Mouse (Mus musculus): ENCODE results near the gene Tbx21. TPM values are rescaled to one million over a fixed set of nuclear protein-coding genes. Genes with fewer than 3 reads are reported as not detected.

The Tbx21 gene
- total RNA-seq (2021): under 1 TPM; 0.32 to 0.40 TPM
- long read RNA-seq, experiment 1: 0 reads
- long read RNA-seq, experiment 2: 0 reads

DNA sequence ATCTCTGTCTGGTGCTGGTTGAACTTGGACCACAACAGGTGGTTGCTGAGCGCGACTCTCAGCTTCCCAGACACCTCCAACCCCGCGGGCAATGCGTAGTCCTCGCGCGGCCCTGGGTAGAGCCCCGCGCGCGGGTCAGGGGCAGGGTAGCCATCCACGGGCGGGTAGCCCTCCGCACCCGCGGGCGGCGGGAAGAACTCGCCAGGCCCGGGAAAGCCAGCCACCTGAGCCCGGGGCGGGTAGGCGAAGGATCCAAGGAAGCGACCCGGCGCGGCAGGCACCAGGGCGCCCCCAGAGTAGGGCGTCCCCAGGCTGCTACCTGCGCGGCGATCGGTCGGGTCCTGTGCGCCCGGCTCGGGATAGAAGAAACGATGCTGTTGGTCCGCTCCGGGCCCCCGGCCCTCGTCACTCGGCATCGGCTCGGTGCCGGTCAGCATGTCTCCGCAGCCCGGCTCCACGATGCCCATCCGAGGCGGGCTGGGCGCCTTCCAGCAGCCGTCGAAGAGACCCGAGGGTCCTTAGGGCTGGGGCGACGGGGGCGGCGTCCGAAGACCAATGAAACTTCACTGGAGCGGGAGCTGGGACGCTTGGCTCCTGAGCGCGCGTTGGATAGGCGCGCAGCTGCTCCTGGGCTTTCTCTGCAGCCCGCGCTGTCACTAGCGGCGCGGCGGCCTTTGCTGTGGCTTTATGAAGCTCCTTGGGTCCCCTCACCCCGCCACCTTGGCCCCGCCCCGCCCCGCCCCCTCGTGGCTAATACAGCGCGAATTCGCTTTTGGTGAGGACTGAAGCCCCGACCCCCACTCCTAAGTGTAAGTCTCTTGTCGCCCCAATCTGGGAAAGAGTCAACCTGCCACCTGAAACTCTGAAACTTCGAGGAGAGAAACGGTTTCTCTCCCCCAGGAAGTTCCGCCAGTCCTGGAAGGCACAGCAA lies at the start of gene Tbx21:
TSS of gene Tbx21 (minus strand) at position 661 of the 931 bp plus-strand sequence.
- no peak for TF ChIP-seq CTCF (IDR thresholded peaks at IDR 0.05)
- no peak for DNase-seq (ENCODE audit: extremely low spot score in 1 of 2, low spot score in 2 of 2)
- H3K27ac ChIP-seq: no peak within 1 kb of the TSS
- intact Hi-C loops (cut with DNase I): no loop called here
- H3K4me3 ChIP-seq: peak within 1 kb of the TSS; percentile 31

DNA sequence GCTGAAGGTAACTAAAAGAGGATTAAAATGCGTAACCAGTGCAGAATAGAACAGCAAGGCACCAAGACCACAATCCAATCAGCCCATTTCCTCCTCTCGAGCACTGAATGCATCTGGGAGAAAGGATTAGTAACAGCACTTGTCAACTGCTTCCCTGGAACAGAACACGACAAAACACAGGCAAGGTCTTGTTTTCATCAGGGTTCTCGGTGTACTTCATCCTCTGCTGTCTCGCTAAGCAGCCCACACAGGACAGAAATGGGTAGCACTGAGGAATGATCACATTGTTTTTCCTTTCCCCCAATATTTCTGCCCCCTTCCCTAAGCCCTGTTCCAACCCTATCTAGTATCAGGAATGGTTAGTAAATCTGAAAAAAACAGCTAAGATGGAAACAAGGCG lies 45.2 kb upstream of the Tbx21 start:
- DNase-seq (ENCODE audit: extremely low spot score in 1 of 2, low spot score in 2 of 2): no peak
- H3K4me3 ChIP-seq: no peak overlapping the region
- TF ChIP-seq CTCF (IDR thresholded peaks at IDR 0.05): no peak
- H3K27ac ChIP-seq: peak overlapping the region; percentile 34
- intact Hi-C loops (cut with DNase I): no loop called here

DNA sequence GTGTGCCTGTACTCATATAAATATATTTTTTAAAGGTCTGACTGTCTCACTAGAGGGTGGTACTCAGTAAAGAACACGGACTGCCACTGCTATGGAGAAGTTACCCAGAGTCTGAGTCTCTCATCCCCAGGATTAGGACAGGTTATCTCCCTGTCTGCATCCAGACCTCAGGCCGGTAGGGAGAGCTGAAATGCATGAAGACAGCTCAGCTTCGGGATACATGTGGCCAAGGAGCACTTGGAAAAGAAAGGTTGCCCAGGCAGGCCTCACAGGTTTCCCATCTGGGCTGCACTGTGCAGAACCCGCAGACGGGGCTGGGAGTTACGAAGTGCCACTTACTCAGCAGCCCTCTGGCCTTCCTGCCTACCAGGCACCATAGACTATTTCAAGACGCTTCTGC lies 41.9 kb upstream of the Tbx21 start:
- intact Hi-C loops (cut with DNase I): no loop called here
- peak; percentile 6 for TF ChIP-seq CTCF (IDR thresholded peaks at IDR 0.05)
- DNase-seq (ENCODE audit: extremely low spot score in 1 of 2, low spot score in 2 of 2): no peak
- H3K4me3 ChIP-seq: no peak overlapping the region
- no peak overlapping the region for H3K27ac ChIP-seq

DNA sequence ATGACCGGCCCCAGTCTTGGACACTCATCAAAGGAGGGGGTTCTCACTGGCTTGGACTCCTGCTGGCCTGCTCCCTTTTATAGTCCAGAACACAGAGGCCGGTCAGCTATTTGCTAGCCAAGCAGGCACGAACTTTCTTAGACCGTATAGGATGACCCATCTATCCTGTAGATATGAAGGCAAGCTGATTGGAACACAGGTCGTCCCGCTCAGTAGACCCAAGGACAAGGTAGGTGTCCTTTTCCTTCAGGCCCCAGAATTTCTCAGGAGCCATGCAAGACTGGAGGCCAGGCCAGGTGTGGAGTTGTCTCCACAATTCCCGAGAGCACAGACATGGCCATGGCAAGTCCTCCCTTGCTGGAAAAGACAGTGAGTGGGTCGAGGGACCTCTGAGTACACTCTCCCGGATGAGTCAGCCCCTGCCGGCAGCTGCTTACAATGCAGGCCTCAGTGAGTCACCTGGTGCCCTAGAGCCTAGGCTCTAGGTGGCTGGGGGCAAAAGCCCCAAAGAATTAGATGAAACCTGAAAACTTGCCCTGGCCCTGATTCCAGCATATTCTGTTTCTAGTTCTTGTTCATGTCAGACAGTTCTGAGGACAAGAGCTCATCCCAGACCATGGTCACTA lies 37.6 kb upstream of the Tbx21 start:
- intact Hi-C loops (cut with DNase I): no loop called here
- Histone ChIP-seq H3K27ac (peak overlapping the region; percentile 74), H3K4me3 (no peak overlapping the region)
- TF ChIP-seq CTCF (IDR thresholded peaks at IDR 0.05): no peak; the same call in none of the 2 replicates
- no peak for DNase-seq (ENCODE audit: extremely low spot score in 1 of 2, low spot score in 2 of 2)

DNA sequence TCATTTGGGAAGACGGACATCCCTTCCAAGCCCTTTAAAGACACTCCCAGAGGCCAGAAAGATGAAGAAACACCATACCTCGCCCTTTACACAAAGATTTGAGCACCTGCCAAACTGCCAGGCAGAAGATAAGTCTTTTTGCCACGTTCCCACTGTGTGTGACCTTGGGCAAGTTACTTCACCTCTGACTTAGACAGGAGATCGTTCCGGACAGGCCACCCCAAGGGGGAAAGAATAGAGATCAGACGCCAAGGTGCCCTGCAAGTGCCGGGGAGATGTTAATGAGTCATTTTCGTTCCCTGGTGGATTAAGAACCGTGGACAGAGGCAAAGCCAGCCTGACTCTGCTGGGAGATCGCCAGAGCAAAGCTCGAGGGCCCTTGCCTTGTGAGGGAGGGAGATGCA lies 36.9 kb upstream of the Tbx21 start:
- intact Hi-C loops (cut with DNase I): no loop called here
- no peak for DNase-seq (ENCODE audit: extremely low spot score in 1 of 2, low spot score in 2 of 2)
- Histone ChIP-seq H3K27ac (peak overlapping the region; percentile 74), H3K4me3 (peak overlapping the region; percentile 84)
- no peak for TF ChIP-seq CTCF (IDR thresholded peaks at IDR 0.05)

DNA sequence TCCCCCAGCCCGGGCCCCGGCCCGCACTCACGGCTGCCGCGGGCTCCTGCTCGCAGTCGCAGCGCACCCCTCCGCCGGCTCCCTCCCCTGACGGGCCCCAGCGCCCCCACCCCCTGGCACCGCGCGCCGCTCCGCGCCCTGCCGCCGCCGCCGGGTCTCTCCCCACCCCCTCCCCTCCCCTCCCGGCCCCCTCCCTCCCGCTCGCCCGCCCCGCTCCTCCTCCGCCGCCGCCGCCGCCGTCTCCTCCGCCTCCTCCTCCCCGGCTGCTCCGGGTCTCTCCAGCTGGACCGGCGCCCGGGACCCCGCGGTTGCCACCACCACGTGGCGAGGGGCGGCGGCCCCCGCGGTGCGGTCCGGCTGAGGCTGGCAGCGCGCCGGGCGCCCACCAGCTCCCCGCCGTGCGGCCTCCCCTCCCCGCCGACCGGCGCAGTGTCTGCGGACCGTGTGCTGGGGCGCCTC lies 36.2 kb upstream of the Tbx21 start, which contains the start of gene Tbkbp1:
TSS of gene Tbkbp1 (minus strand) at position 153 of the 459 bp plus-strand sequence.
- Histone ChIP-seq H3K27ac (peak within 1 kb of the TSS; percentile 92), H3K4me3 (peak within 1 kb of the TSS; percentile 84)
- intact Hi-C loops (cut with DNase I): no loop called here
- no peak for TF ChIP-seq CTCF (IDR thresholded peaks at IDR 0.05)
- DNase-seq (ENCODE audit: extremely low spot score in 1 of 2, low spot score in 2 of 2): peak; percentile 51

DNA sequence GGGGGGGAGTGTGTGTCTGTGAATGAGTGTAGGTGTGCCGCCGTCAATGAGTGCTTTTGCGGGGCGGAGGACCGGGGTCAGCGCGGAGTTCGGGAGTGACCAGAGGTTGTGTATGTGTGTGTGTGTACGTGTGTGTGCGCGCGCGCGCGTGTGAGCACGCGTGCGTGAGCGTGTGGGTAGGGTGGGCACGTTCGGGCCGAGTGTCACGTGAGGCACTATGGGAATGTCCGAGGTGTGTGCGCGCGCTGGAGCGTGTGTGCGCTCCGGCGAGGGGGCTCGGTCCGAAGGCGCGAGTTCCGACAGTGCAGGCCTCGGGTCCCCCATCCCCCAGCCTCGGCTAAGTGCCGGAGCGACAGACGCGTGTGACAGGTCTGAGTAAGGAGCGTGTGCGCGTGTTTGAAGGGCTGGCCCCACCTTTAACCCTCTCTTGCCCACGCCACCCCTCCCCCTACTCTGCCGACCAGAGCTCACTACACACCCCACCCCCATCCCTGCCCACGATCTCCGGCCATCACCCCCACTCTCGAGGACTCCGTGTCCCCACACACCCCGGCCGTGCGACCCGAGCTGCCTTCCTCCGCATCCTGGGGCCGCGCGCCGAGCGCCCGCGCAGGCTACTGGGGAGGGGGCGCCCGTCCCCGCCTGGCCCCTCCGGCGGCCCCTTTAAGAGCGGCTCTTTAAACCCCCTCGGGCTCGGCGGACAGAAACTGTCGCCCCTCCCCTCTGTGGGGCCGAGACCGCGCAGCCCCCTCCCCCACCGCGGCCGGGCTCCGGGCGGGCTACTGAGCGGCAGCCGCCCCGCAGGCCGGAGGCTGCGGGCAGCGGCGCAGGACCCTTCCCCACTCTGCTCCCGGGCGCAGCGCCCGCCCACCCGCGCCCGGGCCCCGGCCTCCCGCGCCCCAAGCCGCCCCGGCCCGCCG lies 35.5 kb upstream of the Tbx21 start:
- intact Hi-C loops (cut with DNase I): no loop called here
- no peak for TF ChIP-seq CTCF (IDR thresholded peaks at IDR 0.05)

DNA sequence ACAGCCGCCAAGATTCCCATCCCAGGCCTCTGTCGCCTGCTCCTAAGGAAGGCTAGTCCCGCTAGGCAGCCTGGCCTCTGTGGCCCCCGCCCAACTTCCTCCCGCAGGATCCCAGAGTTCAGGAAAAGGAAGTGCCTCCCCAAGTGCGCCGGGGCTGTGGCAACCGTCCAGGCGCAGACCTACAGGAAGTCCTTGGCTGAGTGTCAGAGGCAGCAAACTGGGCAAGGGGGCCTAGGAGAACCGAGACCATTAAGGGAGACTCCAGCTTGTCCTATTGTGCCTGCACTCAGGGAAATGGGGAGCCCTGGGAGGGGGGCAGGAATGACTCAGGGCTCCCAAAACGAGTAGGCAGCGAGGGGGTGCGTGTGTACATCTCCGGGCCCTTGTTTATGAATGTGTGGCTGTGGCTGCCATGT lies 34.9 kb upstream of the Tbx21 start:
- H3K4me3 ChIP-seq: peak overlapping the region; percentile 84
- intact Hi-C loops (cut with DNase I): loop anchor here (5.0 kb wide), 1 partner anchor 168 kb away; the partner anchor contains the start of gene Sp2

More for the DNA sequence above, 35.5 kb upstream of the Tbx21 start:
- Histone ChIP-seq H3K4me3 (peak overlapping the region; percentile 84), H3K27ac (peak overlapping the region; percentile 92)
- DNase-seq (ENCODE audit: extremely low spot score in 1 of 2, low spot score in 2 of 2): peak; percentile 43 to 57

DNA sequence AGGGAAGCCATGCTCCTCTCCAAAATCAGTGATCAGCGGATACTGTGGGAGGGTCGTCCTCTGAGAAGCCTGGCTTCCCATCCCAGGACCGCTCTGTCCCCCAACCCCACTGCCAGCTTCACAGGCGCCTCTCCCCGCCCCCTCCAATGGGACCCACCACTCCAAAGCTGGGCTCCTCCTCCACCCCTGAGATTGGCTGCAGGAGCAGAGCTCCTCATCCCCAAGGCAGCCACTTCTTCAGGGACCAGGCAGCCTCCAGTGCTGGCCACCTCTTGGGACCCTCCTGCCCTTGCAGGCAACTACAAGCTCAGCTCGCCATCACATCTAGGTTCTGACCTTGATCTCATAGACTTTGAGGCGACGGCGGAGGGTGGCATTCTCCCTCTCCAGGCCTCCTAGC lies 33.9 kb upstream of the Tbx21 start:
- H3K27ac ChIP-seq: no peak overlapping the region; the same call in 1 of the 2 replicates
- H3K4me3 ChIP-seq: peak overlapping the region; percentile 84
- no peak for TF ChIP-seq CTCF (IDR thresholded peaks at IDR 0.05)
- intact Hi-C loops (cut with DNase I): loop anchor here (5.0 kb wide), 1 partner anchor 167 kb away; the partner anchor contains the start of gene Sp2
- no peak for DNase-seq (ENCODE audit: extremely low spot score in 1 of 2, low spot score in 2 of 2)

More for the DNA sequence above, 34.9 kb upstream of the Tbx21 start:
- peak; percentile 53 to 54 for DNase-seq (ENCODE audit: extremely low spot score in 1 of 2, low spot score in 2 of 2)
- H3K27ac ChIP-seq: peak overlapping the region; percentile 92
- TF ChIP-seq CTCF (IDR thresholded peaks at IDR 0.05): no peak

DNA sequence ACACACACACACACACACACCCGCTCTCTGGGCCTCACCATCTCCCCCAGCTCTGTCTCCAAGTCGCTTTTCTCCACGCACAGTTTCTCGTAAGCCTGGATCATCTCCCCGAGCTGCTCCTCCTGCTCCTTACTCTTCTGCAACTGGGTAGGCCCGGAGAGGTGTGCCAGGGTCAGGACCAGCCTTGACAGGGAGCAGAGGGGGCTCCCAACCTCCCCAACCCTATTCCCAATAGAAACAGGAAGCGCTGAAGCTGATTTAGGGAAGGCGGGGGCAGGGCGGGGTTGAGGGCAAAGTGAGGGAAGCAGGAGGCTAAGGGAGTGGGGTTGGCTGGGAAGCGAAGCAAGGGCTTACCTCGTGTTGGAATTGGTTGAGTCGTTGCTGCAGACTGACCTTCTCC lies 33.5 kb upstream of the Tbx21 start:
- H3K27ac ChIP-seq: no peak overlapping the region
- TF ChIP-seq CTCF (IDR thresholded peaks at IDR 0.05): no peak
- DNase-seq (ENCODE audit: extremely low spot score in 1 of 2, low spot score in 2 of 2): no peak
- no peak overlapping the region for H3K4me3 ChIP-seq
- intact Hi-C loops (cut with DNase I): loop anchor here (5.0 kb wide), 1 partner anchor 166 kb away; the partner anchor contains the start of gene Sp2

DNA sequence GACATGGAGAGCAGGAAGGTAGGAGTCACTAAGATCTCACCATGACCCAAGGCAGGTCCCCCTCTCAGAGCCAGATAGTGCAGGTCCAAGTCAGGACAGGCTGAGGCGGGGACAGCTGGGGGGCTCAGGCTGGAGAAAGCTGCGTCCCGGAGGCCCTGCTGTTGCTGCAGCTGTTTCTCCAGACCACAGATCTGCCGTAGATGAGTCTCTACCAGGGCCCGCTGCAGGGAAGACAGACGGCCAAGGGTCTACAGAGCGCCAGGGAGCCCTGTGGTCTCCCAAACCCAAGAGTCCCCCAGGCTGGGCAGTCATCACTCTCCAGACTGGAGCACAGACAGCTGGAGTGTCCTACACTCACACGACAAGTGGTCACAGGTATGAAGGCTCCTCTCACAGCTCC lies 32.2 kb upstream of the Tbx21 start:
- Histone ChIP-seq H3K4me3 (no peak overlapping the region), H3K27ac (no peak overlapping the region)
- no peak for DNase-seq (ENCODE audit: extremely low spot score in 1 of 2, low spot score in 2 of 2)
- intact Hi-C loops (cut with DNase I): loop anchor here (2.0 to 5.0 kb wide), 2 partner anchors 75 to 165 kb away; partner anchors contain the start of gene Sp2
- no peak for TF ChIP-seq CTCF (IDR thresholded peaks at IDR 0.05)
